Mouse (Mus musculus) left cerebral cortex, adult 2 months (tissue): ENCODE measurements at regions not wholly inside any gene's neighbourhood (a gene's known extent, or its start where the extent isn't known, plus 50 kb on each side); places are given as distances from the start of the nearest gene placed in this dataset.

Experiments used
- DNase-seq, 2 experiments: peaks; one replicate each; pipeline ENCODE4 v3.0.0; 2021 to 2022; ENCODE audit warnings: low spot score in 2 of 2, mixed read lengths in 1 of 2; ENCODE audit errors: extremely low spot score in 1 of 2
- H3K27ac ChIP-seq: fragments of 200-600 bp; 2 replicates; pipeline ENCODE4 v1.8.1; 2022
- H3K4me3 ChIP-seq: fragments of 200-600 bp; 2 replicates; pipeline ENCODE4 v1.8.1; 2022
- CTCF ChIP-seq: fragments of 200-600 bp; IDR thresholded peaks from 2 replicates; pipeline ENCODE4 v1.8.1; 2022; ENCODE audit warnings: antibody characterized with exemption, mild to moderate bottlenecking, moderate library complexity
- intact Hi-C: fragments of 180-260 bp; cut with DNase I; formaldehyde crosslinking; loops from one replicate; pipeline ENCODE4 v1.15.1; 2025

GRCm38 (mm10) chr8:25358539-25359165 is 534.5 kb upstream of the Adam5 start:
- no peak for TF ChIP-seq CTCF
- intact Hi-C loops = no loop called here
- peak; percentile 22 to 65 for DNase-seq
- no peak overlapping the region for H3K27ac ChIP-seq
- H3K4me3 ChIP-seq = no peak overlapping the region

DNA sequence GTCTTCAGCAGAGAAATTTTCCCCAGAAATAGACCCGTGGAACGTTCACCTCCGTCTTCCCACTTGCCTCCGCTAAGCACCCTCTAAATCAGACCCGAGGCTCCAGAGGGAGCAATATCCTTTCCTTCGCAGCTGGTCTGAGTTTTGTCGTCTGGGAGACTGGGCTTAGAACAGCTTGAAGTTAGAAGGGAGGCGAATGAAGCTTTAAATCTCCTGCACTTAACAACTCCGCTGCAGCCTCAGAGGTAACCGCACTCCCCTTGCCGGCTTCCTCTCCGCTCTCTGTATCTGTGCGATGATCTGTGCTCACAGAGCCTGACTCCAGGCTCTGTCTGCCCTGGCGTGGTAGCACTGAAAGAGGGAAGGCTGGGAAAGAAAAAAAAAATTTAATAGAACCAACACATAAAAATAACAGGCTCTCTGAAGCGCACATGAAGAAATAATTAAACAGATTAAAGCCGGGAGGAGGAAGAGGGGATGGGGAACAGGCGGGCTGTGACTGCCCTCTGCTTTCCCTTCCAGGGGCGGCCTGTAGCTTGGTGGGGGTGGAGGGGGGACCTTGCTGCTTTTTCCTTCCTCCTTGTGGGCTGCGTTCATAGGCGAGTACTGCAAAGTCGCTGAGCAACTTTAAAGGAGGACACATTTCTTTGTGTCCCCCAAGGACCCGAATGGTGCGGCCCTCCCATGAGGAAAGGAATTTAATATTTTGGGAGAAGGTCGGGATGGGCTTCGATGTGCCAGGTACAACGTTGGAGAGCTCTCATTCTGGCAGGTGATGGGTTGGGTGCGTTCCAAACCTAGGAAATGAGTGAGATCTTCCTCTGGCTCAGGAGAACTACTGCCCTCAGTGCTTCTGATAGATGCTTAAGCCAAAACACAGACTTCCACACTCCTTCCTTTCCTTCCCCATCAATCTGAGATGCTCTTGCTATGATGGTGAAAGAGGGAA is 529.9 kb upstream of the Adam5 start:
- H3K4me3 ChIP-seq = no peak overlapping the region

GRCm38 (mm10) chr8:25353405-25353804 is 529.2 kb upstream of the Adam5 start:
- H3K4me3 ChIP-seq = no peak overlapping the region
- intact Hi-C loops = no loop called here
- no peak overlapping the region for H3K27ac ChIP-seq
- DNase-seq = no peak
- TF ChIP-seq CTCF = no peak

More for the DNA sequence above, 529.9 kb upstream of the Adam5 start:
- TF ChIP-seq CTCF = no peak
- no peak for DNase-seq
- intact Hi-C loops = no loop called here
- no peak overlapping the region for H3K27ac ChIP-seq

- no peak for TF ChIP-seq CTCF
- Histone ChIP-seq H3K4me3 (no peak overlapping the region), H3K27ac (no peak overlapping the region)
- no peak for DNase-seq
- intact Hi-C loops = no loop called here
Measured at GRCm38 (mm10) chr8:25348003-25348683, 524.0 kb upstream of the Adam5 start.

DNA sequence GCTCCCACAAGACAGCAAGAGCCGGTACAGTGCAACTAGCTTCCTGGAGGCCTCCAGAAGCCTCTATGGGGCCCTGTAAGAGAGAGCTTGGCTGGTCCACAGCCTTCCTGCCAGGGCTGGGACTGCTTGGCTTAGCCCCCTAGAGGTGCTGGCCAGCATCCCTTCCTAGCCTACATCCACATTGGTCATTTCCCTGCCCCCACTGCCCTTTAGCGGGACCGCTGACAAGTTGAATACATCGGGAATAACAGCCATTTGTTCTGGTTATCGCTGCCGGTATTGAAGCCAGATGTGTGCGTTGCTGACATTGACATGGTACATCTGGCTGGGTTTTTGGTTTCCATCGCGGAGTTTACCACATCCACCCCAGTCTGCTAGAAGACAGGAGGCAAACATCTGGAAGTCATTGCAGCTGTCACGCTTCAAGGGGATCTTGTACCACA is 519.0 kb upstream of the Adam5 start:
- DNase-seq = no peak
- intact Hi-C loops = no loop called here
- no peak; the same call in 1 of the 2 replicates for TF ChIP-seq CTCF
- Histone ChIP-seq H3K27ac (no peak overlapping the region), H3K4me3 (no peak overlapping the region)

DNA sequence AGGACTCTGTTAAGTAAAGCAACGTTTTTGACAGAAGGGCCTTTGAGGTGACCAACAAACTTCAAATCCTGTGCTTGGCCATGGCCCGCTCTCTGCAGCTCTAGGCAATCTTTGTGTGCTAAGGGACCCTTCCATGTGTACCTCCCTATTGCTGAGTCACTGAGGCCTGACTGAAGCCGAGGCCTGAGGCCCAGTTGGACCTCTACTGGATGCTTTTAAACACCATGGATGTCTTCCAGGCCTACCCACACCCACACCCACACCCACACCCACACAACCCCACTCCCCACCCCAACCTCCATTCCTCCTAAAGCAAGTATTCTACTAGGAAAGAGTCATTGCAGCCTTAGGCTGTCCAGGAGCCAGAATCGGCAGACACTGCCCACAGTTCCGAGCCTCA is 518.3 kb upstream of the Adam5 start:
- H3K27ac ChIP-seq = no peak overlapping the region
- no peak overlapping the region for H3K4me3 ChIP-seq
- TF ChIP-seq CTCF = no peak
- intact Hi-C loops = no loop called here
- no peak for DNase-seq

DNA sequence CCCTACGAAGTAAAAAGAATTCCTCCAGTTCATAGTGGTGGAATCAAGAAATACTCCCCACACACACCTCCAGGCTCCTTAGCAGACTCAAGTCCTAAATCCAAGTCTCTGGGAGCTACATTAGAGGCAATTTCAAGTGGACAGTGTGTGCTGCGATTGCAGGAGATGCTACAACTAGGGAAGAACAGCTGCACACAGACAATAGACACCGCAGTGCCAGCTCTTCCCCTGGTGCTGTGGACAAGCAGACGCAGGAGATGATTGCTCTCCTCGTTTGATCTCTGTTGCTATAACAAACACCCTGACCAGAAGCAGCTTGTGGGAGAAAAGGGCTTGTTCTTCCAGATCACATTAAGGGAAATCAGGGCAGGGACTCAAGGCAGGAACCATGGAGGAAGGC is 517.1 kb upstream of the Adam5 start:
- DNase-seq = no peak
- Histone ChIP-seq H3K4me3 (no peak overlapping the region), H3K27ac (no peak overlapping the region)
- no peak for TF ChIP-seq CTCF
- intact Hi-C loops = no loop called here

GRCm38 (mm10) chr8:25340729-25341128 is 516.6 kb upstream of the Adam5 start:
- no peak overlapping the region for H3K4me3 ChIP-seq
- DNase-seq = no peak
- no peak for TF ChIP-seq CTCF
- H3K27ac ChIP-seq = no peak overlapping the region
- intact Hi-C loops = no loop called here

DNA sequence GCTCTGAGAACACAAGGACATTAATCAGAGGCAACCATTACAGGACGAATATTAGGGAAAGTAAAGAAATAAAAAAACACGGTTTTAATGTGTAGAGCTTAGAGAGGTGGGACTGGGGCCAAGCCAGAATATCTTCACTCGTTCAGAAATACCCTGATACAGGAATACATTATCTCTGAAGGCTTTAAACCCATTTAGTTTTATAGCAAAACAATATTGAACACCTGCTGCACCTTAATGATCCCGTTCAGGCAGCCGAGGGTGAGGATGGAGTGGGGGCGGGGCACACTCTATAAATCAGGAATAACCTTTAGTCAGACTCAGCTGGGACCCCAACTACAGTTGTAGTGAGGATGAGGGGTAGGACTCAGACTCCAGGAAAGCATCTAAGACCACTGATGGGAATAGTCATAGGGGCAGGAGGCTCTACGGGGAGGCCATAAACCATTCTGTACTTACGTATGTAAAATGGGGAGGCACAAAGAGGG is 508.0 kb upstream of the Adam5 start:
- no peak overlapping the region for H3K4me3 ChIP-seq
- no peak for TF ChIP-seq CTCF
- intact Hi-C loops = no loop called here
- no peak for DNase-seq
- H3K27ac ChIP-seq = no peak overlapping the region

DNA sequence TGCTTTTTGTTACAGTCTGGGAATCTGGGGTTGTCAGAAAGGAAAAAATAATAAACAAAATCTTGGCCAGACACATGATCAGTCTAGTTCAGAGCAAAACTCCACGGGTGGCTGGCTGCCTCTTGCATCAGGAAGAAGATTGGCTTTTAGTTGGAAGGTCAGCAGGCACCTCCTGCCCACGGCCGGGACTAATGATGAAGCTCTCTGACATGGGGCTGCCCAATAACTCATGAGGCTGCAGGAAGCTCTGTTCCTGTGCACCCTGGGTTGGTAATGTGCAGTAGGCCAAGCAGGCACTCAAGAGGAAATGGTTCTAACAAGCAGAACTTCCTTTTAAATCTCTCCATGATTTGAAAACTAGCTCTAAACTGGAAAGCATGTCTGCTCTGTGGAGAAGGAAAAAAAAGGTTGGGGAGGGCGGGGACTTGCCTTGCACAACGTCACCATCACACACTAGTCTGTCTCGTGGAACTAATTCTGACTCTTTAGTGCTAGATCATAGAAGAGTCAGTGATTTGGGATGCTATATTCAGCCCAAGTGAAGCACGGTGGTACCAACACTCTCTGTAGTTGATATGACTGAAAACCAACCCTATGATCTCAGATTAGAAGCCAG is 507.1 kb upstream of the Adam5 start:
- DNase-seq = no peak
- H3K27ac ChIP-seq = no peak overlapping the region
- intact Hi-C loops = no loop called here
- H3K4me3 ChIP-seq = no peak overlapping the region
- no peak for TF ChIP-seq CTCF

DNA sequence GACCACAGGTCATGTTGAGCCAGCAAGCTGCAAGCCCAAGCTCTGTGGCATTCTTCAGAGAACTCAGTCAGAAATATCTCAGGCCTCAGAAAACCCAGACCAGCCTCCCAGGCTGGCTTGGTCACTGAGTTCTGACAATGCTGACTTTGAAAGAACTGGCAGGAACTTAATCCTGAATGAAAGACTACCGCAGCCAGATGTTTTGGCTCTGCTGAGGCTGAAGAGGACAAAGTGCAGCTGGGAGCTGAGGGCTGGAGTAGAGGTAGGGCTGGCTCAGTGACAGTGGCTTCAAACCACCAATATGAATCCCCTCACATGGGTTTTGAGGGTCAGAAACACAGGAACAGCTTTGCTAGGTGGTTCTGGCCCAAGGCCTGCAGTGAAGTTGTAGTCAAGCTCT is 505.6 kb upstream of the Adam5 start:
- DNase-seq = no peak
- no peak overlapping the region for H3K4me3 ChIP-seq
- TF ChIP-seq CTCF = no peak
- intact Hi-C loops = no loop called here
- H3K27ac ChIP-seq = no peak overlapping the region

DNA sequence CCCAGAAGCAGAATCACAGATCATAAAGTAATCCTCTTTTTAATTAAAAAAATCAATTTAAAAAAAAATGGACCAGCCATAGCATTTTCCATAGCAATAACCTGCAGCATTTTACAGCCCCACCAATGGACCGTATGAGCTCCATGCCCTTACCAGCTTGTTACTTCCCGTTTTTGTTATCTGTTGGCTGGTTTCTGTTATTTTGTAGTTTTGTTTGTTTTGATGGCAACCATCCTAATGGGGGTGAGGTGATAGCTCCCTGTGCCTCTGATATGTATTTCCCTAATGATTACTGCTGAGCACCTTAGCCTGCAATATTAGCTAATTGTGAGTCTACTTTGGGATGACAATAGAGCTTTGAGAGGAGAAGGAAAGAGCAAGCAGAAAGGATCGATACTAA is 504.1 kb upstream of the Adam5 start:
- H3K27ac ChIP-seq = no peak overlapping the region
- TF ChIP-seq CTCF = no peak
- H3K4me3 ChIP-seq = no peak overlapping the region
- DNase-seq = no peak
- intact Hi-C loops = no loop called here
